Mouse (Mus musculus) spleen, adult 2 months (tissue): ENCODE measurements around the gene Vmn1r221. TPM values are rescaled to one million over a fixed set of nuclear protein-coding genes. Genes with fewer than 3 reads are reported as not detected.
"Not testable (repeated sequence)": the region's sequence is repeated elsewhere in the genome, so short reads cannot be mapped to it uniquely, and the experiment has no call there.

Experiments
- DNase-seq, 2 experiments: peaks; one replicate each; pipeline versions ENCODE4 v3.0.0 to v3.0.0-alpha.2; 2012 to 2021; ENCODE audit warnings: low spot score in 2 of 2, low read depth in 1 of 2
- H3K27ac ChIP-seq: fragments of 200-500 bp; 2 replicates; pipeline ENCODE4 v1.5.1; 2012; ENCODE audit warnings: low read length, inconsistent platforms; ENCODE audit not compliant: insufficient read depth
- H3K27me3 ChIP-seq: fragments of 200-500 bp; 2 replicates; pipeline ENCODE4 v1.6.1; 2012; ENCODE audit warnings: mild to moderate bottlenecking, moderate library complexity, low read length, inconsistent platforms; ENCODE audit not compliant: control insufficient read depth, insufficient read depth
- H3K36me3 ChIP-seq: fragments of 200-500 bp; 2 replicates; pipeline ENCODE4 v1.6.1; 2012; ENCODE audit warnings: mild to moderate bottlenecking, low read length, inconsistent platforms; ENCODE audit not compliant: control insufficient read depth, insufficient read depth
- H3K4me1 ChIP-seq: fragments of 200-500 bp; 2 replicates; pipeline ENCODE4 v1.6.1; 2011; ENCODE audit warnings: inconsistent platforms; ENCODE audit not compliant: control insufficient read depth, insufficient read depth, insufficient read length
- H3K4me3 ChIP-seq: fragments of 200-500 bp; 2 replicates; pipeline ENCODE4 v1.5.1; 2011; ENCODE audit warnings: mild to moderate bottlenecking, inconsistent platforms; ENCODE audit not compliant: insufficient read depth, insufficient read length; ENCODE audit errors: extremely low read depth
- CTCF ChIP-seq: fragments of 200-500 bp; IDR thresholded peaks from 2 replicates; pipeline ENCODE4 v1.5.1; 2011; ENCODE audit warnings: mild to moderate bottlenecking, inconsistent platforms; ENCODE audit not compliant: insufficient read depth, insufficient read length, insufficient replicate concordance; ENCODE audit errors: extremely low read depth
- POLR2A ChIP-seq: fragments of 200-500 bp; IDR thresholded peaks from 2 replicates; pipeline ENCODE4 v1.6.1; 2011; ENCODE audit warnings: low read depth, low read length, inconsistent platforms
- WGBS: fragments of 180-500 bp; shearing (Covaris S2); methylation state at CpG from one replicate; pipeline ENCODE4 v1.1.7; 2018; 5-methylcytosine and 5-hydroxymethylcytosine counted together
- polyA plus RNA-seq: library from polyadenylated mRNA; depleted of rRNA; stranded (reverse); fragments of >200 nt; gene quantifications from 2 replicates; pipeline ENCODE4 v1.2.3, GENCODE M21; 2012; rRNA removed

Vmn1r221 gene
- polyA plus RNA-seq, result not detected in 2 replicates

DNA sequence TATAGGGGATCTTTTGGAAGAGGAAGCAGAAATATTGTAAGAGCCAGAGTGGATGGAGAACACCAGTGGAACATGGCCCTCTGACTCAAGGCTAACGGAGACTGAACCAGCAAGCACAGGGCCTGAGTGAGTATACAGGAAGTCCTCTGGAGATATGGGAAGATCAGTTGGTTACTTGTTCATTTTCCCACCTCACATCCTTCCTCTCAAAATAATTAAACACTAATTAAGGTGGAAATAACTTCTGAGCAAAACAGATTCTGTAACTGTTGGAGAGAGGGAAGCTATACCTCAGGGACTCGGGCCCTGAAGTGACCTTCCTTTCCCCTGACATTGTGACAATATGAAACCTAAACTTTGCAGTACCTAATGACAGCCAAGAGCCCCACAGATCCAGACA is at the start of gene Vmn1r221:
Gene Vmn1r221 (plus strand): TSS at position 301 of the 400 bp plus-strand sequence.
- not testable (repeated sequence) for H3K27ac ChIP-seq, H3K36me3 ChIP-seq, DNase-seq, H3K27me3 ChIP-seq, H3K4me3 ChIP-seq, H3K4me1 ChIP-seq
- 78% methylated on average over 2 of the region's 2 CpGs for WGBS

DNA sequence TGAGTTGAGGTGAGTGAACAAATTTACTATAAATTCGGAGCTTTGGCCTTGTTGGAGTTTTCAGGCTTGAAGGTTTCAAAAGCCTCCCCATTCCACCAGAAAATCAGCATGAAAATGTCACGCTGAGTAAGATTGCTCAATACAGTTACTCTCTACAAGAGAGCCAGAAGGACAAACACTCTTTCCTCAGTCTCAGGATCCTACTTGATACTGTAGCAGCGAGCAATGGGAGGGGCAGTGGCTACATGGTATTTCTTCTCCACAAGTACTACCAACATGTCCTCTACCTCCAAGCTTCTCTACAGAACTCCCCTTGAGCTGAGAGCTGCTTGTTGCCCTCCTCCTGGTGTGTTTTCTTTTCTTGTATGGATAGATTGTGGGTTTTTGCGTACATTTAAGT is 47.5 kb upstream of the Vmn1r221 start:
- not testable (repeated sequence) for H3K36me3 ChIP-seq, H3K27ac ChIP-seq, H3K4me1 ChIP-seq, H3K27me3 ChIP-seq, DNase-seq, H3K4me3 ChIP-seq
- WGBS, result 81% methylated on average over 4 of the region's 4 CpGs

DNA sequence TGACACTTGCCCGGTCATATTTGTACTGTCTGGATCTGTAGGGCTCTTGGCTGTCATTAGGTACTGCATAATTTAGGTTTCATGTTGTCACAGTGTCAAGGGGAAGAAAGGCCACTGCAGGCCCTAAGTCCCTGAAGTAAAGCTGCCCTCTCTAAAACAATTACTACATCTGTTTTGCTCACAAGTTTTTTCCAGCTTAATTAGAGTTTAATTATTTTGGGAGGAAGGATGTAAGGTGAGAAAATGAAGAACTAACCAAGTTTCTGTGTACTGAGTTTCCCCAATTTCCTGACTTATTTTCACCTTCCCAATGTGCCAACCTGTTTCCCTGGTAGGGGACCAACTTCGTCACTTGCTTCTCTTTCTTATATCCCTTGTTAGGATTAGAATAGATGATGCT is 26.1 kb upstream of the Vmn1r221 start, which contains the start of gene Vmn1r220:
Gene Vmn1r220 (minus strand): TSS at position 101 of the 400 bp plus-strand sequence.
- 81% methylated on average over 2 of the region's 2 CpGs for WGBS
- no peak within 1 kb of the TSS for H3K4me3 ChIP-seq
- DNase-seq, result no peak
- H3K36me3 ChIP-seq, result no peaks in the 10 kb centered on the region
- no peaks in the 10 kb centered on the region for H3K27me3 ChIP-seq
- no peak within 1 kb of the TSS for H3K27ac ChIP-seq
- TF ChIP-seq CTCF, result no peak
- TF ChIP-seq POLR2A, result no peak
- no peaks in the 10 kb centered on the region for H3K4me1 ChIP-seq

DNA sequence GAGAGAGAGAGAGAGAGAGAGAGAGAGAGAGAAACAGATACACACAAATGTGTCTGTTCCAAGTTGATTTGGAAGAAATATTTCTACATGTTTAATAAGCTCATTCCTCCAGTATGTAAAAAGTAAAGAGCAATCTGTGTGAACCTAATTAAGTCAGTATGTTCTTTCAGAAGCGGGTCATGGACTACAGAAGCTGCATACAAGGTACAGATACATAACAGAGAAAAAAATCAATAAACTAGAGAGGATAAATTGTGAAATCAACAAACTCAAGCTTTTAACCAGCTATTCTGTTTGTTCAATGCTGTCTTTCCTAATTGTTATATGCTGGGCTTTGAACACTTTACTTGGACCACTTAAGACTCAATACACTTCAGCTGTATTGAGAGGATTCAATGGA is 10.0 kb upstream of the Vmn1r221 start:
- H3K36me3 ChIP-seq, H3K27me3 ChIP-seq, DNase-seq, H3K4me3 ChIP-seq, H3K4me1 ChIP-seq, H3K27ac ChIP-seq: not testable (repeated sequence)
- WGBS, result 64% methylated on average over 1 of the region's 1 CpGs

DNA sequence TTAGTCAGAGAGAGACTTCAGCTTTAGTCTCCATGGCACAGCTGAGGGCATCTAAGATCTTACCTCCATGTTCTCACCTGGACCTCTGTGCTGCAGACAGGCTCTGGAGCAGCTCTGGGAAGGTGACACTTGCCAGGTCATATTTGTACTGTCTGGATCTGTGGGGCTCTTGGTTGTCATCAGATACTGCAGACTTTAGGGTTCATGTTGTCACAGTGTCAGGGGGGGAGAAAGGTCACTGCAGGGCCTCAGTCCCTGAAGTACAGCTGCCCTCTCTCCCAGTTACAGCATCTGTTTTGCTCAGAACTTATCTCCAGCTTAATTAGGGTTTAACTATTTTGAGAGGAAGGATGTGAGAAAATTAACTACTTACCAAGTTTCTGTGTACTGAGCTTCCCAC is 21.9 kb downstream of the Vmn1r221 start, which contains the start of gene Vmn1r222:
Gene Vmn1r222 (minus strand): TSS at position 101 of the 400 bp plus-strand sequence.
- not testable (repeated sequence) for DNase-seq, H3K4me3 ChIP-seq, H3K36me3 ChIP-seq, H3K27me3 ChIP-seq, H3K4me1 ChIP-seq, H3K27ac ChIP-seq

DNA sequence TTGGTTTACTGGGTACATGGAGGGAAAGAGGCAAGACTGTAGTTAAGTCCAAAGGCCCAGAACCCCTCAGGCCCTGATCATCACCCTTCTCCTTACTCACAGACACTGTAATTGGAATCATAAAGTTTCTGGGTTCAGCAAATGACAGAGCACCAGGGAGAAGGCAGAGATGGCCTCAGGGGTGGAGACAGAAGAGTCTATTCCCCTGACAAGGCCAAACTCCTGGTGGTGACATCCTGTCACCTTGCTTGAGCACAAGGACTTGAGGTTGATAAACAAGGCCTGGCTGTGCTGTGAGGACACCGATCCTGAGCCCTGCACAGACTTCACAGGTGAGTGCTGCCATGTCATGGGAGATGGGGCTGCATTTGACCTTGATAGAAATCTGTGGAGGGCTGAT is 32.9 kb downstream of the Vmn1r221 start, which contains the start of gene Vmn1r223:
Gene Vmn1r223 (plus strand): TSS at position 301 of the 400 bp plus-strand sequence.
- 84% methylated on average over 1 of the region's 1 CpGs for WGBS

DNA sequence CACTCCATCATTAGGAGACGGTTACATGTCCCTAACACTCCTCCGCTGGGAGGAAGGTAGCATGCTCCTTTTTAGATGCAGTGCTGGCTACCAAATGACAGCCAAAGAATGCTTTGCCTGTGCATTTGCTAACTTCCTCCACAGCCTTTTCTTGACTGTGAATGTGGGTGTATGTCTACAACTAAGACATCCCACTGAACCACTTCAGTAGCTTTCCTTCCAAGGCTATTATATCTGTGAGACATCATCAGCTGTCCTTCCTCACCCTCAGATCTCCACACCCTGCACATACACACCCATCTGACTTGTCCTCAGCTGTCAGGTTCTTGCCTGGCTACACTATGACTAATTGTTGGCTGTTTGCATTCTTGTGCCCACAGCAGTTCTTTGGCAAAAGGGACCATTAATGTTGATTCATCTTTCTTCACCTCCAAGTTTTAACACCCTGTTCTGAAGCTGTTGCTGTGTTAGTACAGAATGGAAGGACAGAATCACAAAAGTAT is 44.7 kb downstream of the Vmn1r221 start:
- Histone ChIP-seq H3K4me3 (no peak overlapping the region), H3K36me3 (no peaks in the 10 kb centered on the region), H3K27me3 (no peaks in the 10 kb centered on the region), H3K4me1 (no peaks in the 10 kb centered on the region), H3K27ac (no peak overlapping the region)
- 90% methylated on average over 2 of the region's 2 CpGs for WGBS
- no peak for DNase-seq
- TF ChIP-seq CTCF, result no peak
- no peak for TF ChIP-seq POLR2A

More for the DNA sequence above, 32.9 kb downstream of the Vmn1r221 start, which contains the start of gene Vmn1r223:
- DNase-seq, H3K4me1 ChIP-seq, H3K27ac ChIP-seq, H3K36me3 ChIP-seq, H3K4me3 ChIP-seq, H3K27me3 ChIP-seq: not testable (repeated sequence)

DNA sequence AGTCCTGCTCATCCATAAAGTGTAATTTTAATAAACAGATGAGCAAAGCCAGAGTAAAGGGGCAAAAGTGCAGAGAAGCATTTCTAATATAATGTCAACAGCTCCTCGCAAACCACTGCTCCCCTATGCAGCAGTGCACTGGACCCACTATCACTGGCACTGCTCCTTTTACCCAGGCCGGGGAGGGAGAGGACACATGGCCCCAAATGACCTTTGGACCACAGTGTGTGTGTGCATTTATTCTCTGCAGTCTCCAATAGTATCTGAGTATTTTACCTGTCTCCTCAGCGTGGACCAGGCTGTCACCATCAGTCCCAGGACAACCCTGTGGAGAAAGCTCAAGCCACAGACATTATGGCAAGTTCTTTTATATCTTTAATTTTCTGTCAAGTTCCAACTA is 54.7 kb downstream of the Vmn1r221 start:
- not testable (repeated sequence) for H3K4me3 ChIP-seq, H3K27me3 ChIP-seq, H3K36me3 ChIP-seq, DNase-seq, H3K27ac ChIP-seq, H3K4me1 ChIP-seq
- 85% methylated on average over 3 of the region's 3 CpGs for WGBS

DNA sequence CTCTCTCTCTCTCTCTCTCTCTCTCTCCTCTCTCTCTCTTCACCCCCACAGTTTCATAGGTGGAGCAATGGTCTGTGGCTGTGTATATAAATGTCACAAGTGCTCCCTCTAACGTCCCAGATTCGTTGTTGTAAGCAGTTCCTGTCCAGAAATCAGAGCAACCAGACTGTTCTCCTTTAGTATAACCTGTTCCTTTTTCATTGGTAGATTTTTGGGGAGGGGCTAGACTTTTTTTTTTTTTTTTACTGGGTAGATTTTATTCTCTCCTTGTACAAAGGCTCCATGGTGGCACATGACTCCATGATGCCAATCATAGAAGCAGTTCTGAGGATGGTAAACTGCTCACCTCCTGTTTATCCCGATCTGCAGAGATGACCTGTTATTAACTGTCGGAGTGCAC is 55.2 kb downstream of the Vmn1r221 start:
- DNase-seq, H3K4me3 ChIP-seq, H3K27me3 ChIP-seq, H3K27ac ChIP-seq, H3K36me3 ChIP-seq, H3K4me1 ChIP-seq: not testable (repeated sequence)
- WGBS, result 42% methylated on average over 4 of the region's 4 CpGs
